ENCODE assay signal across 8 mouse cellular contexts in genomic region chr3:79627484-79628181, GRCm38 (mm10). TPM values are rescaled to one million over a fixed set of nuclear protein-coding genes. Genes with fewer than 3 reads are reported as not detected.
A peak's percentile ranks its signal among the peaks of the same experiment; 100 is the strongest.
DNase-seq lines count a peak whose midpoint lies in the region; ATAC-seq lines count a peak whose summit lies in the region.

No protein-coding gene starts in this region.

- H3K27ac ChIP-seq in embryonic facial prominence, embryonic 11.5 days (replicated peaks; ENCODE audit: low read depth, low read length), result no peak overlapping the region
- peak overlapping the region; percentile 92 for H3K27ac ChIP-seq in intestine, embryonic 16.5 days (ENCODE audit: low read length)
- peak overlapping the region; percentile 80; the same call in 1 of the 2 replicates for H3K27ac ChIP-seq in neural tube, embryonic 15.5 days (replicated peaks)

- H3K4me1 ChIP-seq in embryonic facial prominence, embryonic 11.5 days (ENCODE audit: control insufficient read depth, insufficient read depth, low read length), result no peaks in the 10 kb centered on the region
- no peaks in the 10 kb centered on the region for H3K4me1 ChIP-seq in intestine, embryonic 16.5 days (ENCODE audit: control insufficient read depth, insufficient read depth, low read length)
- H3K4me1 ChIP-seq in neural tube, embryonic 15.5 days, result peaks cover 16% of the 10 kb centered on the region

- ATAC-seq in embryonic facial prominence, embryonic 11.5 days (replicated peaks; ENCODE audit: insufficient number of reproducible peaks, low FRiP score, low TSS enrichment, low read depth), result no peak
- ATAC-seq in intestine, embryonic 16.5 days, result no peak
- no peak for ATAC-seq in neural tube, embryonic 15.5 days (ENCODE audit: low FRiP score)

- no peaks in the 10 kb centered on the region for H3K9me3 ChIP-seq in embryonic facial prominence, embryonic 11.5 days (replicated peaks; ENCODE audit: control insufficient read depth, low read length)
- no peaks in the 10 kb centered on the region for H3K9me3 ChIP-seq in intestine, embryonic 16.5 days (ENCODE audit: control insufficient read depth, low read length)
- H3K9me3 ChIP-seq in neural tube, embryonic 15.5 days (replicated peaks), result no peaks in the 10 kb centered on the region

- peak overlapping the region; percentile 70 for H3K4me3 ChIP-seq in embryonic facial prominence, embryonic 11.5 days (ENCODE audit: low read depth, low read length)
- H3K4me3 ChIP-seq in intestine, embryonic 16.5 days (ENCODE audit: low read length), result peak overlapping the region; percentile 82
- peak overlapping the region; percentile 84 for H3K4me3 ChIP-seq in neural tube, embryonic 15.5 days (replicated peaks)

- DNase-seq in cerebellum, adult 9-10 months, result peak; percentile 21
- no peak for DNase-seq in cerebellum, postnatal 25 days
- peak; percentile 48 for DNase-seq in 3T3-L1 (ENCODE audit: low read depth, low spot score)
- DNase-seq in embryonic facial prominence, embryonic 11.5 days (ENCODE audit: low spot score), result peak; percentile 3
- no peak for DNase-seq in cerebellum, adult 8-10 months
- no peak for DNase-seq in urinary bladder, adult 18-20 months (ENCODE audit: low spot score in 2 of 2)

- no peaks in the 10 kb centered on the region for H3K27me3 ChIP-seq in embryonic facial prominence, embryonic 11.5 days (ENCODE audit: control insufficient read depth, insufficient read depth, low read length)
- H3K27me3 ChIP-seq in intestine, embryonic 16.5 days (replicated peaks; ENCODE audit: control insufficient read depth, insufficient read depth, low read length), result no peaks in the 10 kb centered on the region
- H3K27me3 ChIP-seq in neural tube, embryonic 15.5 days (replicated peaks), result no peaks in the 10 kb centered on the region

- peak overlapping the region; percentile 64; the same call in 1 of the 2 replicates for H3K9ac ChIP-seq in embryonic facial prominence, embryonic 11.5 days (replicated peaks; ENCODE audit: low read length)
- peak overlapping the region; percentile 83 for H3K9ac ChIP-seq in intestine, embryonic 16.5 days (ENCODE audit: low read depth, low read length)
- H3K9ac ChIP-seq in neural tube, embryonic 15.5 days (replicated peaks), result peak overlapping the region; percentile 66

- peak overlapping the region; percentile 83 for H3K4me2 ChIP-seq in embryonic facial prominence, embryonic 11.5 days (ENCODE audit: low read depth, low read length)
- peak overlapping the region; percentile 81 for H3K4me2 ChIP-seq in intestine, embryonic 16.5 days (ENCODE audit: low read depth, low read length)
- H3K4me2 ChIP-seq in neural tube, embryonic 15.5 days, result peak overlapping the region; percentile 66

- peaks cover 5% of the 10 kb centered on the region for H3K36me3 ChIP-seq in embryonic facial prominence, embryonic 11.5 days (replicated peaks; ENCODE audit: control insufficient read depth, insufficient read depth, low read depth, low read length)
- H3K36me3 ChIP-seq in intestine, embryonic 16.5 days (ENCODE audit: control insufficient read depth, insufficient read depth, low read length), result peaks cover 8% of the 10 kb centered on the region; the same call in 1 of the 2 replicates
- H3K36me3 ChIP-seq in neural tube, embryonic 15.5 days, result peaks cover 14% of the 10 kb centered on the region

- WGBS in embryonic facial prominence, embryonic 11.5 days, result 34% methylated on average over 10 of the region's 10 CpGs
- 23% methylated on average over 10 of the region's 10 CpGs for WGBS in intestine, embryonic 16.5 days
- 30% methylated on average over 10 of the region's 10 CpGs for WGBS in neural tube, embryonic 15.5 days

RNA-seq across cellular contexts. Expression of gene 4930579G24Rik, which starts 1.2 kb away (rescaled TPM):
- polyA plus RNA-seq in embryonic facial prominence, embryonic 11.5 days (2014; fragmentation: Nextera tagmentation; extraction: Ambion mirVana), result 39.2 and 43.5 TPM in 2 replicates
- polyA plus RNA-seq in intestine, embryonic 16.5 days (2015; fragmentation: Nextera tagmentation; extraction: Ambion mirVana), result 18.1 and 19.9 TPM in 2 replicates
- 5.6 and 11.8 TPM in 2 replicates for polyA plus RNA-seq in neural tube, embryonic 15.5 days (2015; fragmentation: Nextera tagmentation; extraction: Ambion mirVana)

RNA-seq across cellular contexts. Expression of gene Etfdh, which starts 1.7 kb away (rescaled TPM):
- polyA plus RNA-seq in embryonic facial prominence, embryonic 11.5 days (2014; fragmentation: Nextera tagmentation; extraction: Ambion mirVana), result 54.2 and 56.5 TPM in 2 replicates
- polyA plus RNA-seq in intestine, embryonic 16.5 days (2015; fragmentation: Nextera tagmentation; extraction: Ambion mirVana), result 113 and 120 TPM in 2 replicates
- polyA plus RNA-seq in neural tube, embryonic 15.5 days (2015; fragmentation: Nextera tagmentation; extraction: Ambion mirVana), result 42.1 and 50.0 TPM in 2 replicates

RNA-seq across cellular contexts. Expression of gene Ppid, which starts 36.5 kb away (rescaled TPM):
- 246 and 268 TPM in 2 replicates for polyA plus RNA-seq in embryonic facial prominence, embryonic 11.5 days (2014; fragmentation: Nextera tagmentation; extraction: Ambion mirVana)
- polyA plus RNA-seq in intestine, embryonic 16.5 days (2015; fragmentation: Nextera tagmentation; extraction: Ambion mirVana), result 130 and 142 TPM in 2 replicates
- 158 and 164 TPM in 2 replicates for polyA plus RNA-seq in neural tube, embryonic 15.5 days (2015; fragmentation: Nextera tagmentation; extraction: Ambion mirVana)

Comparison
In these comparisons a context has a peak if more than half of its experiments do, and no peak if none do; other contexts are left out.
1. DNase-seq: peak in cerebellum, adult 9-10 months (single experiment), 3T3-L1 (single experiment) and embryonic facial prominence, embryonic 11.5 days (single experiment); none in cerebellum, postnatal 25 days (0 of 2), cerebellum, adult 8-10 months (single experiment) and urinary bladder, adult 18-20 months (0 of 2).
2. Peak in every context shown above with its lines, with median percentiles within 50 percentile points of each other: H3K4me2 ChIP-seq, H3K4me3 ChIP-seq and H3K9ac ChIP-seq.